Mouse (Mus musculus): ENCODE data around the gene Plk5.

DNA sequence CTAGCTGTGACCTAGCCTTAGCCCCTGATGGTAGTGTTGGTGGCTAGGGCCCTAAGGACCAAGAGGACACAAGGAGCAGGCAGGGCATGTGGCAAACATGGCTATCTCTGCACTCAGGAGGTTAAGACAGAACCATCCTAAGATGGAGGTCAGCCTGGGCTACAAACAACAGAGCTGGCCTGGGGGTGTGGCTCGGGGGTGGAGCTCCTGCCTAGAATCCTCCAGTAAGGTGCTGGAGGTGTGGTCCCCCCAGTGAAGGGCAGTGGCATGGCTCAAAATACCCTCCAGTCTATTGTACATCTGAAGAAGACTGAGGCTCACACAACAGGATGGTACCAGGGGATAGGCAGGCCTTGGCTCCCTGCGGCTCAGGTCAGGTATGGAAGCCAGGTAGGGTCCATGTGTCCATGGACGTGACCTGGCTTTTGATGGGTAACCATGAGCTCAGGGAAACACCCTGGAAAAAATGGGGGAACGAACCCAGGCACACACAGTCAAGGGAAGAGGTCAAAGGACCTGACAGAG, 27.9 kb downstream of the Plk5 start:
- TF ChIP-seq CTCF (IDR thresholded peaks at IDR 0.05 in 2 of 3, conservative IDR thresholded peaks at IDR 0.05 in 1 of 3; ENCODE audit: control insufficient read depth in 1 of 3, insufficient read depth in 1 of 3, low read depth in 2 of 3, low read length in 3 of 3, poor library complexity in 1 of 3, severe bottlenecking in 1 of 3) (no peak), UBTF (IDR thresholded peaks at IDR 0.05; ENCODE audit: borderline replicate concordance, insufficient read depth, low read depth, low read length) (no peak), TCF12 (IDR thresholded peaks at IDR 0.05; ENCODE audit: low read depth, low read length) (no peak), EP300 (IDR thresholded peaks at IDR 0.05; ENCODE audit: low read depth in 1 of 2, low read length in 2 of 2) (no peak), RAD21 (IDR thresholded peaks at IDR 0.05; ENCODE audit: low read depth, low read length) (no peak), CHD1 (IDR thresholded peaks at IDR 0.05; ENCODE audit: low read depth, low read length) (no peak)
